Mouse (Mus musculus) C2C12 (cell line): Measurements from ENCODE around the gene Pax3.

Experiments used
- CEBPB ChIP-seq: IDR thresholded peaks from one replicate; pipeline ENCODE4 v1.6.1; 2011; ENCODE audit warnings: low read depth, mild to moderate bottlenecking, control low read depth, moderate library complexity
- CTCF ChIP-seq: IDR thresholded peaks from one replicate; pipeline ENCODE4 v1.5.1; 2011; ENCODE audit not compliant: control insufficient read depth, insufficient read depth, insufficient read length
- FOSL1 ChIP-seq: IDR thresholded peaks from one replicate; pipeline ENCODE4 v1.8.0; 2011; ENCODE audit warnings: mild to moderate bottlenecking, low read length; ENCODE audit not compliant: poor library complexity, insufficient read depth, severe bottlenecking
- MAX ChIP-seq: IDR thresholded peaks from one replicate; pipeline ENCODE4 v1.6.1; 2011; ENCODE audit warnings: mild to moderate bottlenecking, control low read depth
- MYOD1 ChIP-seq: IDR thresholded peaks from one replicate; pipeline ENCODE4 v1.6.1; 2011; ENCODE audit warnings: low read depth; ENCODE audit not compliant: control insufficient read depth, insufficient read length
- MYOG ChIP-seq: IDR thresholded peaks from one replicate; pipeline ENCODE4 v1.6.1; 2011; ENCODE audit not compliant: control insufficient read depth, insufficient read length; ENCODE audit errors: extremely low read depth
- USF1 ChIP-seq: IDR thresholded peaks from one replicate; pipeline ENCODE4 v1.6.1; 2011; ENCODE audit warnings: low read depth, mild to moderate bottlenecking, control low read depth, moderate library complexity

DNA sequence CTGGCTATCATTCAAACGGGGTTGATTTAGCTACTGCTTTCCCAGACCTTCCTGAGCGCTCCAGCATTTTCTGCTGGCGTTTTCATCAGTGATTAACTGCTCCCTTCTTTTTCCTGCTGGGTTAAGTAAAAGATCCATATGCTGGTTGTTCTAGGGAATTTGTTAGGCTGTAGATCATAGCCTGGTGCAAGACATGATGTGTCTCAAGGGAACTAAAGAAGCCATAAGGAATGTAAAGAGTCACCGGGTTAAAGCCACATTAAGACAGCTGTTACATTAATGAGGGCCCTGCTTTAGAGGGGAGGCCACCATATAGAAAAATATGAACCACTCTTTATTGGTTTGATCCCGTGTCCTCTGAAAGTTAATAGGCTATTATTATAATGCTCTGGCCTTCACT lies 67.7 kb downstream of the Pax3 start:
- TF ChIP-seq CTCF (no peak), FOSL1 (no peak), USF1 (no peak), MAX (no peak), CEBPB (no peak), MYOD1 (peak; percentile 36), MYOG (no peak)
